Mouse (Mus musculus) left cerebral cortex, postnatal 4 days (tissue): Measurements from ENCODE around the gene Arpc2. TPM values are rescaled to one million over a fixed set of nuclear protein-coding genes. Genes with fewer than 3 reads are reported as not detected.

ENCODE experiments used
- DNase-seq: peaks from one replicate; pipeline ENCODE4 v3.0.0-alpha.2; 2022
- intact Hi-C: fragments of 180-260 bp; cut with DNase I; formaldehyde crosslinking; loops from one replicate; pipeline ENCODE4 v1.15.1; 2025
- total RNA-seq, 2 experiments: library from RNA; stranded (reverse); gene quantifications; 2 replicates each; pipeline ENCODE4 v1.2.3; 2021

Gene Arpc2
- total RNA-seq, 2 experiments from 2014 or later, result 333 to 372 TPM

- intact Hi-C loops, result no loop called here
- no peak for DNase-seq
Measured at GRCm38 (mm10) chr1:74237671-74238070, 1.8 kb downstream of the Arpc2 start.

- DNase-seq, result no peak
- intact Hi-C loops, result no loop called here
Measured at GRCm38 (mm10) chr1:74238136-74238535, 2.3 kb downstream of the Arpc2 start.

GRCm38 (mm10) chr1:74239162-74239561 lies 3.3 kb downstream of the Arpc2 start:
- intact Hi-C loops, result no loop called here
- DNase-seq, result no peak

DNA sequence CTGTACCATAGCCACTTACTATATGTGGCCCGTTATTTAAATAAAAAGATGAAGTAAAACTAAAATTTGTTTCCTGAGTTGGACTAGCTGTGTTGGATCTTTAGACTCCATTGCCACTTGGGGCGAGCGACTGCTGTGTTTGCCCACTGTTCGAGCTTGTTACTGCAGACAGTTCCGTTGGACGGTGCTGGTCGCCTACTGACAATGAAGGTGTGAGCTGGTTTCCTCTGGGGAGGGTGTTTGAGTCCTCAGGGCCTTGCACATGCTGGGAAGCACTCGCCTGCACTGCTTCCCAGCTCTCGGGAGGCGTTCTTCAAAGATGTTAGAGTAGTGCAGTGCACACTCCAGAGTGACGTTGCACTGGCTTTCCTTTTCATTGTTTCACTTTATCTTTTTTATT lies 3.7 kb downstream of the Arpc2 start:
- no peak for DNase-seq
- intact Hi-C loops, result no loop called here

DNA sequence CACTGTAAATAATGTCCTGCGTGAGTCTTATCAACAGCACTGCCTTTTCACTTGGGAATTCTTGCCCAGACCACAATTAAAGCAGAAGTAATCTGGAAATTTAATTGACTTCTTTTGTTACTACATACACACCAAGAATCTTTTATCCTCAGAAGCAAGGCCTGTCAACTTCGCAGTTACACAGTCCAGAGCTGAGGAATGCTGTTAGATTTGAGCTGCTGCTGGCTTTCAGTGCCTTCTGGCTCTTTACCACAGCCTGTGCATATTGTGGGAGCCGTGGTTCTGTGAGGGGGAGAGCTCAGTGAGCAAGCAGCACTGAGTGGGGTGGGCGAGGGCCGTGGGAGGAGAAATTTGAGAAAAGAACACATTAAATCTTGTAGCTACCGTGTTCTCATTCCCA lies 4.4 kb downstream of the Arpc2 start:
- intact Hi-C loops, result no loop called here
- DNase-seq, result no peak

DNA sequence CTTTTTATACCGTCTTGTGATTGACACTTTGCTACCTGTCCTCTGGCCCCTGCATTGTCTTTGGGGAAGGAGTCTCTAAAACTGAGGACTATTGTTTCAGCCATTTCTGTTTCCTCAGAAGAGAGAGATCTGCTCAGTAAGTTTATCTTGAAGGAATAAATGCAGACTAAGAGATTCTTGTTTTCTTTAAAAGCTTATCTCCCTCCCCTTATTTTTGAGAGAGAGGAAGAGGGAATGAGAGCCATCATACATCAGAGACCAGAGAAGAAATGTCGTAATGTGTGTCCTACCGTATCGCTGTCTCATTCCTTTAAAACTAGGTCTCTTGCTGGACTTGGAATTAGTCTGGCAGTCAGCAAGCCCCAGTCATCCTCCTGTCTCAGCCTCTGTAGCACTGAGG lies 4.9 kb downstream of the Arpc2 start:
- intact Hi-C loops, result no loop called here
- DNase-seq, result no peak

- no peak for DNase-seq
- intact Hi-C loops, result no loop called here
Measured at GRCm38 (mm10) chr1:74245525-74245924, 9.6 kb downstream of the Arpc2 start.

GRCm38 (mm10) chr1:74248799-74249198 lies 12.9 kb downstream of the Arpc2 start:
- no peak for DNase-seq
- intact Hi-C loops, result no loop called here

DNA sequence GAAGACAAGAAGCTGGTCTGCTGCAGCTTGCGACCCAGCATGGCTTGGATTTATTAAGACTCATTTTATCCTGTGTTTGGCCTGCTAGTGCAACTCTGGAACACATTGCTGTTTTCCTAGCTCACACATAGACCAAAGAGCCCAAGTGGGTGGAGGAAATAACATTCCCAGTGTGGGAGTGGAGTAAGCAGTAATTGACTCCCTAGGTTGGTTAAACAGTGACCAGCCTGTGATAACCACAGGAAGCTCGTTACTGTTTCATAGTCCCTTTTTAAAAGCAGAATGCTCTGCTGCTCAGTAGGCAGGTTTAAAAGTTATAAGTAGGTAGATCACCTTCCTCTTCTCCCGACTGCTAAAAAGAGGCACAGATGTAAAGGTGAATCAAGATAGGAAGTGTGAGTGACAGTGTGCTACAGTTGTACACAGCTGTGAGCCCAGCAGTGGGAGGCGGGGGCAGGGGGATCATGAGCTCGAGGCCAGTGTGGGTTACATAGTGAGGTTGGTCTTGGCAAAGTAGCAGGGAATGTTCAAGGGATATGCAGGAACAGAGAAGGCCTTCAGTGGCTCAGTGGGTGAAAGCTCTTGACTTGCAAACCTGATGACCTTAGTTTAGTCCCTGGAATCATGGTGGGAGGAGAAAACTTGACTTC lies 13.6 kb downstream of the Arpc2 start:
- intact Hi-C loops, result no loop called here
- no peak for DNase-seq

DNA sequence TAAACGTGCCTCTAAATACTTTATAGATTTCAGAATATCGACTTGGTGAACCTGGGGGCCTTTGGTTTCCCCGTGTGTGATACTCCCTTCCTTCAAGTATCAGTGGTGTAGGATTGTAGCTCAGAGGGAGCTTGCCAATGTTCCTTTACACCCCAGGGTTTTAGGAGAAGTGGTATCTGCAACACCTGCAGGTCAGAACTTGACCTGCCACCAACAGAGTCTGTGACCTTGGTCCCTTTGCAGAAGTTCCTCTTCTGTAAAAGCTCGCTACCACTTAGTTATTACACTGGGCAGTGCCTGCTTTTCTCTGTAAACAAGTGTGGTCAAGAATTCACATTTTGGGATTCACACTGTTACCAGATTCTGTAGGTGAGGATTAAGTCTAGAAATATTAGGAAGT lies 14.2 kb downstream of the Arpc2 start:
- intact Hi-C loops, result loop anchor here (10.0 kb wide), 1 partner anchor 45 kb away; no protein-coding TSS in a partner anchor
- DNase-seq, result no peak

DNA sequence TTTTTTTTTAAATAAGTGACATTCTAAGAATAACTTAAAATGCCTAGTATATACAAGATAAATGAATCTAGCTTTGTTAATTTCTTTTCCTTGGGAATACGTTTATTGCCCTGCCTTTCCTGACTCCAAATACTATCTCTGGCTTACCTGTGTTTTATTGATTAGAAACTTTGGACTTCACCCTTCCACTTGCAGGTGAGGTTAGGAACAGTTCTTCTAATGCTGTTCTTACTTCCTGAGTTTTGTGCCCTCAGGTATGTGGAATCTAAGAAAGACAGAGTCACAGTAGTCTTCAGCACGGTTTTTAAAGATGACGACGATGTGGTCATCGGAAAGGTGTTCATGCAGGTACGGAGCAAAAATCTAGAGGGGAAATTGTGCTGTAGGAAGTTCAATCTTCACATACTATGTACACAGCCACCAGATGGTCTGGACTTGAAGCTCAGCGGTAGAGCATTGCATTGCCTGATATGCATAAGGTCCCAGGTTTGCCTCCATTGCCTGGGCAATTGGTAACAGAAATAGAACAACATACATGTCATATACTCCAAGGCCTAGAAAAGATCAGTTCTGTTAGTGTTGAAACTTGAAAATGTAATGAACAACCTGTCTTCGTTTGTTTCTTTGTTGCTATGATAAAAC lies 19.9 kb downstream of the Arpc2 start:
- DNase-seq, result no peak
- intact Hi-C loops, result loop anchor here (10.0 kb wide), 1 partner anchor 51 kb away; no protein-coding TSS in a partner anchor

DNA sequence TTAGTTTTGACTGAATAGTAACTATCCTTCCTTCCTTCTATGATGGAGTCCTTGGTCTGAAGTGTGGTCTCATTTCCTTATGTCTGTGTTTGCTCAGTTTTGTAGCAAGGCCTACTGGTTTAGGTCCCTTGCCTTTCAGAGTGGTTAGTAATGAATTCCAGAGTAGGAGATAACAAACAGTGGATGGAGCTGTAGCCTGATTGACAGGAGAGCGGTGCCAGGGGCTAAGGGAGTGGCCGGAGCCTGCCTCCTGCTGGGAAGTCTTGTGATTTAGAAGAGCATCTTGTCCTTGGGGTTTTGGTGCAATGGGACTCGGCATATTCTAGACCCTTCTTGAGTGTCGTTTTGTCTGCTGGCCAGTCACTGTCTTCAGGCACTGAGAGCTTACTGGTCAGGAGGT lies 20.9 kb downstream of the Arpc2 start:
- intact Hi-C loops, result loop anchor here (10.0 kb wide), 1 partner anchor 52 kb away; no protein-coding TSS in a partner anchor
- no peak for DNase-seq

DNA sequence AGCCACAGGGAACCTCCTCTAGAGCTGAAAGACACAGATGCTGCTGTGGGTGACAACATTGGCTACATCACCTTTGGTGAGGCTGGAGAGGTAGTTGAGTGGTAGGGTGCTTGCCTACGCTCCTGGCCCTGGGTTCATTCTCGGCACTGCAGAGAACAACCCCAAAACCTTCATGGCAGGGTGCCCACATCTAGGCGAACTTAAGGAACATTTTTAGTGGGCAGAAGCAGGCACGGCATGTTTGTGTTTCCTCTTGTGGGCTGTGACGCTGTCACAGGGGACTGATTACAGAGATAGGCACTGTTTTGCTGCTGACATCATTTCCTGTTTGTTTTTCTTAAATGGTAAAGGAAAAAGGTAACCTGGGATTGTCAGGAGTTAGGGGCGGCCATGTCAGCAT lies 26.6 kb downstream of the Arpc2 start:
- no peak for DNase-seq
- intact Hi-C loops, result no loop called here

DNA sequence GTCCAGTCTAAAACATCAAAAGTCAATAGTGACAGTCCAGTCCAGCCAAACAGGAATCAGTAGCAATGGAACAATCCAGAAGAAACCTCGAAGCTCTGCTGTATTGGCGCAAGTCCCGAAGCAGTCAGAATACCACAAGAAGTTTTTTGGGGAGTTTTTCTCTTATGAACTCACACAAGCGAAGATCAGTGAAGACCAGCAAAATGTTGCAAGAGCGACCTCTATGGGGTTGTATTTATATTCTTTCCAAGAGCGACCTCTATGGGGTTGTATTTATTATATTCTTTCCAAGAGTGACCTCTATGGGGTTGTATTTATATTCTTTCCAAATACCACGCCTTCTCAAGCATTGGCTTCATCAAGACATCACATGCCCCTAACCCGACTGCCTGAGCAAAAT lies 32.9 kb downstream of the Arpc2 start:
- intact Hi-C loops, result no loop called here
- no peak for DNase-seq

DNA sequence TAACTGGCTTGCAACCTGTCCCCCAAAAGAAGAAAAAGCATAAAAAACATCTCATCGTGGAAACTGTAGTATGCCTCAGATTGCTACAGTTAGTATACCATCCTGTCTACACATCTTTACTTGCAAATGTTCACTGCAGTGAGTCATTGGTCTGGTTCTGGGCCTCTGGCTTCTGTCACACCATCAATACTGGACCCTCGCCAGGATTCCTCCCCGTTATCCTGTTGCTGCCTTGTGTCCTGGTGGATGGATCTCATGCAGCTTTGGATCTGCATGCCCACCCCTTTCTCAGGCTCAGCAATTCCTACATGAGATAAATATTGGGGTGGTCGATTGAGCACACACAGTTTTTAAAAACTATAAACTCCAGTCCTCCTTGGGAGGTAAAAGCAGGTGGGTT lies 35.8 kb downstream of the Arpc2 start:
- no peak for DNase-seq
- intact Hi-C loops, result no loop called here

DNA sequence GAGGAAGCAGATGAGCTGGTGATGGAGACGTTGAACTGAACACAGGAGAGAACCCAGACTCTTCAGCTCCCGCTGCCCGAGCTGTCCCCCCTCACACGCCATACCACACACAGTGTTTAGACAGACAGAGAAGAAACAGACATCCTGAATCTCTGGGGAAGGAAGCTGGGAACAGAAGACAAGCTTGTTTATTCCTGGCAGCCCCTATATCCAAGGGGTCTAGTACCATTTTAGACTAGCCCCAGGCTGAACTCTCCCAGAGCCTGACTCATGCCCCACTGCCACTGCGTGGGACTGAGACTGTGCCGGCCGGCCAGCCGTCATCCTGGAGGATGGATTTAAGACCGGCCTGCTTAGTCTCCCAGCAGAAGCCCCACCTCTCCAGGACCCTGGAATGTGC lies 39.1 kb downstream of the Arpc2 start:
- intact Hi-C loops, result no loop called here
- no peak for DNase-seq

DNA sequence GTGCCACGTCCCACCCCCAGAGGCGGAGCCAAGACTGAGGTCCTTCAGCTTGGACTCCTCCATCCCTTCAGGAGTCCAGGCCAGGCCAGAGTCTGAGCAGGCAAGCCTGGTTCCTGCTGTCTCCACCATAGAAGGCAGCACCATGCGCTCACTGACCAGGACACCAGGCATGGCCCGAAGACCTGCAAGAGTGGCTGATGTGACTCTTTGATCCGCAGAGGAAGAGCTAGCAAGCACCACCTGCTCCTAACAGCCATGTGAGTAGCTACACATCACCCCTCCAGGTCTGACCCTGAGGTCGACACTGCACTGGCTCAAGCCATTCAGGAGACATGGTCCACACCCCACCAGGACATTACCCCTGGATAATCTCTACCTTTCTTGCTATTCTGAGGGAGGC lies 41.2 kb downstream of the Arpc2 start:
- intact Hi-C loops, result no loop called here

DNA sequence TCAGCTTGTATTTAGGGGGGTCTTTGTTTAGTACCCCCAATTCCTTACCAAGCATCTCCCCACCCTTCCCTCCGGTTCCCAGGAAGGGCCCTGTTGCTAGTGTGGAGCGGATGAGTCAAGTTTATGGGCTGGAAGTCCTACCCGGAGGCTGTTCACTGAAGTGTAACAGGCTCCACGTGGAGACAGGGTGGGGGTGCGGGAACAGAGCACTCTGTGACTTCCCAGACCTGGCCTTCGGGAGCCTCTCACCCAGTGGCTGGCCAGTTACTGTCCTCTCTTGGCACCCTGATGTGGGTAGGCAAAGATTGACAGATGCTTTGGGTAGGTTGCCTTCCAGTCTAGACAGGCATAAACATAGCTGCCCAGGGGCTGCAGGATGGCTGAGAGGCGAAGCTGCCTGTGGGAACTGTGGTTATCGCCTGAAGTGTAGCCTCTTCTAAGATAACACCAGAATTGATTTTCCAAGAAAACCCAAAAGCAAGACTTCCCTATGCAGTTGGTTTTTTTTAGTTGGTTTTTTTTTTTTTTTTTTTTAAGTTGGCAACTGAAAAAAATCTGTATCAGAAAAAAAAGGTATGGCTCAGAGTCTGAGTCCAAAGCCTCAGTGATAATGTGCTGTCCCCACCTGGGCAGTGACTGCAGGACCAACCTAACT lies 42.1 kb downstream of the Arpc2 start:
- DNase-seq, result no peak
- intact Hi-C loops, result no loop called here

More for the DNA sequence above, 41.2 kb downstream of the Arpc2 start:
- DNase-seq, result no peak

DNA sequence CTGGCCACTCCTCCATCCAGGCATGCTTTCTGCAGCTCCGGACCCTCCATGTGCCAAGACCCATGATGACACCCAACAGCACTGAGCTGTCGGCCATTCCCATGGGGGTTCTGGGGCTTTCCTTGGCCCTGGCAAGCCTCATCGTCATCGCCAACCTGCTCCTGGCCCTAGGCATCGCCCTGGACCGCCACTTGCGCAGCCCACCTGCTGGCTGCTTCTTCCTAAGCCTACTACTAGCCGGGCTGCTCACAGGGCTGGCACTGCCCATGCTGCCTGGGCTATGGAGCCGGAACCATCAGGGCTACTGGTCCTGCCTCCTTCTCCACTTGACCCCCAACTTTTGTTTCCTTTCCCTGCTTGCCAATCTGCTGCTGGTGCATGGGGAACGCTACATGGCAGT lies 42.7 kb downstream of the Arpc2 start, which contains the start of gene Gpbar1:
Gene Gpbar1 (plus strand): TSS at position 13 of the 400 bp plus-strand sequence.
- intact Hi-C loops, result no loop called here
- DNase-seq, result no peak

GRCm38 (mm10) chr1:74278988-74279387 lies 43.1 kb downstream of the Arpc2 start:
- DNase-seq, result no peak
- intact Hi-C loops, result no loop called here

GRCm38 (mm10) chr1:74280591-74281325 lies 44.9 kb downstream of the Arpc2 start:
- intact Hi-C loops, result no loop called here
- DNase-seq, result no peak
